Mouse (Mus musculus) liver, postnatal 0 days (tissue): ENCODE measurements at regions not wholly inside any gene's neighbourhood (a gene's known extent, or its start where the extent isn't known, plus 50 kb on each side); places are given as distances from the start of the nearest gene placed in this dataset.

ENCODE experiments used
- CTCF ChIP-seq: sonication (generic); IDR thresholded peaks from 2 replicates; pipeline ENCODE4 v1.5.1; 2016; ENCODE audit warnings: antibody characterized with exemption, low read depth
- EP300 ChIP-seq: IDR thresholded peaks from 2 replicates; pipeline ENCODE4 v1.6.1; 2016; ENCODE audit warnings: antibody characterized with exemption, low read depth, mild to moderate bottlenecking

- TF ChIP-seq CTCF (no peak), EP300 (no peak)
These were observed 146.0 kb downstream of the Kcnk1 start for GRCm38 (mm10) chr8:126140998-126141397.
